Mouse (Mus musculus) forelimb bud, embryonic 11.5 days (tissue): ENCODE results near the gene Fam131b.

Experiments
- DNase-seq: peaks from one replicate; pipeline ENCODE4 v3.0.0-alpha.2; 2012; ENCODE audit warnings: low read depth, low spot score

Gene Fam131b

GRCm38 (mm10) chr6:42355794-42356600 is 31.6 kb upstream of the Fam131b start:
- no peak for DNase-seq

GRCm38 (mm10) chr6:42355366-42355765 is 30.9 kb upstream of the Fam131b start:
- no peak for DNase-seq

- DNase-seq, result no peak
Measured at GRCm38 (mm10) chr6:42354076-42355019, 29.9 kb upstream of the Fam131b start.

GRCm38 (mm10) chr6:42353180-42353579 is 28.7 kb upstream of the Fam131b start:
- DNase-seq, result no peak

GRCm38 (mm10) chr6:42352486-42352846 is 28.0 kb upstream of the Fam131b start:
- no peak for DNase-seq

GRCm38 (mm10) chr6:42351776-42352485 is 27.5 kb upstream of the Fam131b start:
- no peak for DNase-seq

- DNase-seq, result no peak
Measured at GRCm38 (mm10) chr6:42350968-42351775, 26.7 kb upstream of the Fam131b start.

GRCm38 (mm10) chr6:42350021-42350967 is 25.9 kb upstream of the Fam131b start:
- peak; percentile 79 for DNase-seq

- peak; percentile 91 for DNase-seq
Measured at GRCm38 (mm10) chr6:42349426-42350020, 25.1 kb upstream of the Fam131b start, which contains the start of gene Zyx. Gene Zyx, plus strand, starts transcription at chr6:42349630.

GRCm38 (mm10) chr6:42349006-42349425 is 24.6 kb upstream of the Fam131b start:
- peak; percentile 52 for DNase-seq

- no peak for DNase-seq
Measured at GRCm38 (mm10) chr6:42348281-42349005, 24.0 kb upstream of the Fam131b start.

- no peak for DNase-seq
Measured at GRCm38 (mm10) chr6:42344255-42344654, 19.8 kb upstream of the Fam131b start.

- no peak for DNase-seq
Measured at GRCm38 (mm10) chr6:42343361-42344120, 19.1 kb upstream of the Fam131b start.

- DNase-seq, result no peak
Measured at GRCm38 (mm10) chr6:42342171-42342570, 17.7 kb upstream of the Fam131b start.

GRCm38 (mm10) chr6:42339981-42340380 is 15.5 kb upstream of the Fam131b start:
- DNase-seq, result no peak

GRCm38 (mm10) chr6:42339189-42339588 is 14.7 kb upstream of the Fam131b start:
- DNase-seq, result no peak

GRCm38 (mm10) chr6:42330946-42331345 is 6.5 kb upstream of the Fam131b start:
- DNase-seq, result no peak

GRCm38 (mm10) chr6:42330216-42330615 is 5.8 kb upstream of the Fam131b start:
- DNase-seq, result no peak
